Mouse (Mus musculus): Measurements from ENCODE around the gene Ppp1r14b. TPM values are rescaled to one million over a fixed set of nuclear protein-coding genes. Genes with fewer than 3 reads are reported as not detected.

Gene Ppp1r14b
- polyA plus RNA-seq, 1 experiment = 359 TPM

GRCm38 (mm10) chr19:7006892-7007593 is 32.3 kb downstream of the Ppp1r14b start:
- no peak for DNase-seq (ENCODE audit: low read depth)
- TF ChIP-seq POLR2A (IDR thresholded peaks at IDR 0.05; ENCODE audit: borderline replicate concordance, extremely low read depth, insufficient read depth, insufficient read length, poor library complexity, severe bottlenecking) (no peak), CTCF (IDR thresholded peaks at IDR 0.05; ENCODE audit: borderline replicate concordance, extremely low read depth, insufficient read depth, insufficient read length) (no peak)

GRCm38 (mm10) chr19:7012426-7012825 is 37.7 kb downstream of the Ppp1r14b start:
- TF ChIP-seq POLR2A (IDR thresholded peaks at IDR 0.05; ENCODE audit: borderline replicate concordance, extremely low read depth, insufficient read depth, insufficient read length, poor library complexity, severe bottlenecking) = no peak
- no peak for TF ChIP-seq CTCF (IDR thresholded peaks at IDR 0.05; ENCODE audit: borderline replicate concordance, extremely low read depth, insufficient read depth, insufficient read length)
- DNase-seq (ENCODE audit: low read depth) = no peak

GRCm38 (mm10) chr19:7013984-7014383 is 39.2 kb downstream of the Ppp1r14b start:
- DNase-seq (ENCODE audit: low read depth) = no peak
- TF ChIP-seq CTCF (IDR thresholded peaks at IDR 0.05; ENCODE audit: borderline replicate concordance, extremely low read depth, insufficient read depth, insufficient read length) = no peak
- TF ChIP-seq POLR2A (IDR thresholded peaks at IDR 0.05; ENCODE audit: borderline replicate concordance, extremely low read depth, insufficient read depth, insufficient read length, poor library complexity, severe bottlenecking) = no peak

DNA sequence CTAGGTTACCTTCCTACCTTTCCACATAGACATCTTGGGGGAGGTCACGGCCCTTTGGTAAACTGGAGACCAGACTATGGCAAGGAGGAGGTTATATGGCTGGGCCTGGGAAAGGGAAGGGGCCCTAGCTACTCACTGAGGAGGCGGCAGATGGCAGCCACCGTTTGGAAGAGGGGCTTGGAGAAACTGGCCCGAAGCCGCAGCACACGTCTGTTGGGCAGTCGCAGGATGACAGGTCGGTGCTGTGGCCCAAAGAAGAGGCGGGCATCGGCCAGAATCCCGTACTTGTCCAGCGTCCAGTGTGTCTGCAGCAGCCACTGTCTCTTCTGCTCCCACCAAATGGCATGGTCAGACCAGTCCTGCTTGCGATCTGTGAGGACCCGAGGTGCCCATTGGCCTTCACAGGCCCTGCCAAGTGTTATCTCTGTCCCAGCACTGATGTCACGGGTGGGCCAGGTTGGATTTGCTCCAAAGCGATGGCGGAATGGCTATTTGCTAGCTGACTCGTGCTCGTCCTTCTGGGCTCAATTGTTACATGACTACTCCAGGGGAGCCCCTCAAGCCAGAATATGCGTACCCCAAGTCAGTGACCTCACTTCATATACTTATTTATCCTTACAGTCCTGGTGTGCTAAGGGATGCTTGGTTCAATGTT is 39.8 kb downstream of the Ppp1r14b start:
- no peak for TF ChIP-seq POLR2A (IDR thresholded peaks at IDR 0.05; ENCODE audit: borderline replicate concordance, extremely low read depth, insufficient read depth, insufficient read length, poor library complexity, severe bottlenecking)
- TF ChIP-seq CTCF (IDR thresholded peaks at IDR 0.05; ENCODE audit: borderline replicate concordance, extremely low read depth, insufficient read depth, insufficient read length) = no peak

DNA sequence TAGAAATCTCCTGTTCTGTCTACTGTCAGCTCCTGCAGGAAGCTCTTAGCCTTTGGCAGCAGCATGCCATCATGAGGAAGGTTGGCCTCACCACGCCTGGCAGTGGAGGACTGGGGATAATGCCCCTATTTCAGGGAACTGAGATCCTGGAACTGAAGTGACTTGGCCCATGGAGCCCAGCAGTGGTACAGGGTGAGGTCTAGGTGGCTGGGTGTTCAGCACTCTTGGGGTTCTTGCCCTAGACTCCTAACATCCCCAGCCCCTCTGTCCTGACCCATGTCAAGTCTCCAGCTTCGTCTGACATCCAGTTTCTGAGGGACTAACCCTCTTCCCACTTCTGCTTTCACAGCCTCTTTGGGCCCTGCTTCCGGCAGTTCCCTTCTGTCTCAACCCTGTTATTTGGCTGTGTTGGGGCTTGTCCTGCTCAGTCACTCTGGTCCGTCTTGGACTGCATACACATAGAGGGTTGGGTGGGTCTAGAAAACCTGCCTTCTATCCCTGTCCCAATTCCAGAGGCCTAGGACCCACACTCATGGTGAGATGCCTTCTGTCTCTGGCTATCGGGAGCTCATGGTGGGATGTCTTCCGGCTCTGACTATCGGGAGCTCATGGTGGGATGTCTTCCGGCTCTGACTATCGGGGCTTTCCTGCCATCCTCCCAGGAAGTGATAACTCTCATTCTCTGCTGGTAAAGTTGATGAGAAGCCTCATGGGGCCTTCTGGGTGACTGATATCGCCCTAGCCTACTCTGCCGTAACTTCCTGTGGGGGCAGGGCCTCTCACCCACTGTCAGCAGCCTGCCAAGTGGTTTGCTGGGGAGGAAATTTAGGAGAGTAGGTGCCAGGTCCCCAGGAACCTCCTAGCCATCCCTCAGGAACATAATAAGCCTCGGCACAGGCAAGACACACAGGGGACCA is 43.0 kb downstream of the Ppp1r14b start:
- TF ChIP-seq CTCF (IDR thresholded peaks at IDR 0.05; ENCODE audit: borderline replicate concordance, extremely low read depth, insufficient read depth, insufficient read length) = no peak
- DNase-seq (ENCODE audit: low read depth) = no peak

More for the DNA sequence above, 39.8 kb downstream of the Ppp1r14b start:
- no peak for DNase-seq (ENCODE audit: low read depth)

- TF ChIP-seq POLR2A (IDR thresholded peaks at IDR 0.05; ENCODE audit: borderline replicate concordance, extremely low read depth, insufficient read depth, insufficient read length, poor library complexity, severe bottlenecking) = no peak
- no peak for TF ChIP-seq CTCF (IDR thresholded peaks at IDR 0.05; ENCODE audit: borderline replicate concordance, extremely low read depth, insufficient read depth, insufficient read length)
- DNase-seq (ENCODE audit: low read depth) = no peak
Observed at GRCm38 (mm10) chr19:7018546-7018945, 43.8 kb downstream of the Ppp1r14b start.

DNA sequence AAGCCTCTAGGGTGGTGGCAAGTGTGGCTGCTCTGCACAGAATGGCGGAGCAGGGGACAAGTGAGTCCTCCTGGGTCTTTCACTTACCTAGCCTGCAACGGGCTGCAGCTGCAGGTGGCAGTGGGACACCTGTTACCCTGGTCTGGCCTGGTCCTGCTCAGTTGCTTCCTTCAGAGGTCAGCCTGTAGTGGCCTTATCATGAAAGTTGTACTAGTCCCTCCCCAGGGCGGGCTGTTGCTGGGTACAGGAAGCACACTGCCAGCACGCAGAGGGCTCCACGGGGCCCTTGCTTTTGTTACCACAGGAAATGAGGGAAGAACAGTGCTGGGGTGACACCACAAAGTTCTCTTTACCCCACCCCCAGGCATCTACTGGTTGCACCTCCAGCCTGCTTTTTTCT is 44.4 kb downstream of the Ppp1r14b start, which contains the start of gene Fermt3:
TSS of gene Fermt3 (minus strand) at position 279 of the 400 bp plus-strand sequence.
- no peak for TF ChIP-seq POLR2A (IDR thresholded peaks at IDR 0.05; ENCODE audit: borderline replicate concordance, extremely low read depth, insufficient read depth, insufficient read length, poor library complexity, severe bottlenecking)
- no peak for DNase-seq (ENCODE audit: low read depth)

GRCm38 (mm10) chr19:7020224-7020641 is 45.5 kb downstream of the Ppp1r14b start:
- DNase-seq (ENCODE audit: low read depth) = peak; percentile 74
- TF ChIP-seq POLR2A (IDR thresholded peaks at IDR 0.05; ENCODE audit: borderline replicate concordance, extremely low read depth, insufficient read depth, insufficient read length, poor library complexity, severe bottlenecking) = no peak
- TF ChIP-seq CTCF (IDR thresholded peaks at IDR 0.05; ENCODE audit: borderline replicate concordance, extremely low read depth, insufficient read depth, insufficient read length) = peak; percentile 75

Other genes with a start within 250 kb of the Ppp1r14b start
- 6.0 and 7.3 TPM in 2 replicates for gene Rps6ka4, start 134.3 kb upstream of the Ppp1r14b start, polyA plus RNA-seq (2012; rRNA removed)
- 0.48 and 0.83 TPM in 2 replicates for gene Ccdc88b, start 116.8 kb upstream of the Ppp1r14b start, polyA plus RNA-seq (2012; rRNA removed)
- 117 and 158 TPM in 2 replicates for gene Trmt112, start 65.3 kb upstream of the Ppp1r14b start, polyA plus RNA-seq (2012; rRNA removed)
- gene Prdx5, start 64.9 kb upstream of the Ppp1r14b start, polyA plus RNA-seq (2012; rRNA removed) = 169 and 176 TPM in 2 replicates
- gene Esrra, start 53.2 kb upstream of the Ppp1r14b start, polyA plus RNA-seq (2012; rRNA removed) = 35.5 and 41.3 TPM in 2 replicates
- gene Catsperz, start 49.6 kb upstream of the Ppp1r14b start, polyA plus RNA-seq (2012; rRNA removed) = 1.0 and 1.5 TPM in 2 replicates
- gene Kcnk4, start 40.5 kb upstream of the Ppp1r14b start, polyA plus RNA-seq (2012; rRNA removed) = 1.2 and 2.1 TPM in 2 replicates
- 72.8 and 83.4 TPM in 2 replicates for gene Bad, start 33.1 kb upstream of the Ppp1r14b start, polyA plus RNA-seq (2012; rRNA removed)
- gene Gpr137, start 32.5 kb upstream of the Ppp1r14b start, polyA plus RNA-seq (2012; rRNA removed) = 75.5 and 86.8 TPM in 2 replicates
- 22.7 and 28.3 TPM in 2 replicates for gene Plcb3, start 1.5 kb downstream of the Ppp1r14b start, polyA plus RNA-seq (2012; rRNA removed)
- gene Fkbp2, start 5.5 kb downstream of the Ppp1r14b start, polyA plus RNA-seq (2012; rRNA removed) = 50.3 and 61.0 TPM in 2 replicates
- 28.6 and 39.3 TPM in 2 replicates for gene Vegfb, start 12.7 kb downstream of the Ppp1r14b start, polyA plus RNA-seq (2012; rRNA removed)
- gene Dnajc4, start 17.6 kb downstream of the Ppp1r14b start, polyA plus RNA-seq (2012; rRNA removed) = 25.7 and 31.3 TPM in 2 replicates
- gene Nudt22, start 21.1 kb downstream of the Ppp1r14b start, polyA plus RNA-seq (2012; rRNA removed) = 15.4 and 21.5 TPM in 2 replicates
- gene Trpt1, start 21.2 kb downstream of the Ppp1r14b start, polyA plus RNA-seq (2012; rRNA removed) = 18.6 and 25.5 TPM in 2 replicates
- 4.8 and 5.3 TPM in 2 replicates for gene Fermt3, start 44.5 kb downstream of the Ppp1r14b start, polyA plus RNA-seq (2012; rRNA removed)
- gene Stip1, start 65.0 kb downstream of the Ppp1r14b start, polyA plus RNA-seq (2012; rRNA removed) = 151 and 158 TPM in 2 replicates
- gene Macrod1, start 81.8 kb downstream of the Ppp1r14b start, polyA plus RNA-seq (2012; rRNA removed) = 5.7 and 8.2 TPM in 2 replicates
- gene Flrt1, start 130.8 kb downstream of the Ppp1r14b start, polyA plus RNA-seq (2012; rRNA removed) = 2.5 and 4.3 TPM in 2 replicates
- gene Otub1, start 231.3 kb downstream of the Ppp1r14b start, polyA plus RNA-seq (2012; rRNA removed) = 209 and 213 TPM in 2 replicates
- 458 and 614 TPM in 2 replicates for gene Cox8a, start 242.6 kb downstream of the Ppp1r14b start, polyA plus RNA-seq (2012; rRNA removed)